Mouse (Mus musculus) kidney, embryonic 16.5 days (tissue): ENCODE data around the gene Ank. TPM values are rescaled to one million over a fixed set of nuclear protein-coding genes. Genes with fewer than 3 reads are reported as not detected.

Experiments used
- ATAC-seq: fragments of 200-750 bp; cut with Nextera tagmentation; 2 replicates; pipeline ENCODE4 v1.8.0; 2017; ENCODE audit warnings: moderate TSS enrichment; ENCODE audit not compliant: low FRiP score, low TSS enrichment
- H3K27ac ChIP-seq: fragments of 300-500 bp; sonication (generic); 2 replicates; pipeline ENCODE4 v1.5.1; 2014; ENCODE audit warnings: low read length
- H3K27me3 ChIP-seq: fragments of 300-500 bp; sonication (generic); 2 replicates; pipeline ENCODE4 v1.6.1; 2014; ENCODE audit warnings: low read length, control low read depth, mixed read lengths; ENCODE audit not compliant: insufficient read depth
- H3K36me3 ChIP-seq: fragments of 300-500 bp; sonication (generic); 2 replicates; pipeline ENCODE4 v1.6.1; 2014; ENCODE audit warnings: low read length, control low read depth, mixed read lengths; ENCODE audit not compliant: insufficient read depth
- H3K4me1 ChIP-seq: fragments of 300-500 bp; sonication (generic); 2 replicates; pipeline ENCODE4 v1.6.1; 2014; ENCODE audit warnings: low read length, control low read depth, mixed read lengths; ENCODE audit not compliant: insufficient read depth
- H3K4me2 ChIP-seq: fragments of 300-500 bp; sonication (generic); replicated peaks from 2 replicates; pipeline ENCODE4 v1.6.1; 2014; ENCODE audit warnings: low read depth, low read length
- H3K4me3 ChIP-seq: fragments of 300-500 bp; sonication (generic); 2 replicates; pipeline ENCODE4 v1.5.1; 2014; ENCODE audit warnings: mild to moderate bottlenecking, low read length
- H3K9ac ChIP-seq: fragments of 300-500 bp; sonication (generic); replicated peaks from 2 replicates; pipeline ENCODE4 v1.6.1; 2014; ENCODE audit warnings: low read length
- H3K9me3 ChIP-seq: fragments of 300-500 bp; sonication (generic); 2 replicates; pipeline ENCODE4 v1.6.1; 2016; ENCODE audit warnings: low read length, control low read depth
- WGBS: fragments of 180-500 bp; shearing (Covaris S2); extraction: QIAGEN DNeasy Blood & Tissue Kit; methylation state at CpG from one replicate; pipeline ENCODE4 v1.1.7; 2014; 5-methylcytosine and 5-hydroxymethylcytosine counted together
- polyA plus RNA-seq: library from polyadenylated mRNA; unstranded; fragments of >200 nt; fragmentation: Nextera tagmentation; extraction: Ambion mirVana; gene quantifications from 2 replicates; pipeline ENCODE4 v1.2.1, GENCODE M21; 2015

Ank gene
- polyA plus RNA-seq, 1 experiment from 2014 or later = 7.2 TPM

GRCm38 (mm10) chr15:27588087-27588826 lies 121.8 kb downstream of the Ank start:
- Histone ChIP-seq H3K9me3 (no peaks in the 10 kb centered on the region), H3K27ac (no peak overlapping the region), H3K4me2 (no peak overlapping the region), H3K4me1 (no peaks in the 10 kb centered on the region), H3K27me3 (no peaks in the 10 kb centered on the region), H3K4me3 (no peak overlapping the region), H3K9ac (no peak overlapping the region), H3K36me3 (peaks cover 18% of the 10 kb centered on the region; the same call in 1 of the 2 replicates)
- WGBS = 84% methylated on average over 14 of the region's 14 CpGs
- ATAC-seq = no peak

DNA sequence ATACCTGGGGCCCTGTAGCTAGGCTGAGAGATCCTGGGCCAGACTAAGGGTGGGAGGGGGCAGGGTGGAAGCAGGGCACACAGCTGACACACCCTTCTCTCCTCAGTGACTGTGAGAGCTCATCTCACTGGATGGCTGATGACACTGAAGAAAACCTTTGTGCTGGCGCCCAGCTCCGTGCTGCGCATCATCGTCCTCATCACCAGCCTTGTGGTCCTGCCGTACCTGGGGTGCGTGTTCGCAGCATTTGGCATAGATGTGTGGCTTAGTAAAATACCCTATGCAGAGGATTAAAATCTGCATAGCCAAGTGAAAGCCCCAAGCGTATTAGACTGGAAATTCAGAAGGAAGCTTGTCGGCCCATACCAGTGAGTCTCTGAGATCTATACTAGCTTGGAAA lies 124.3 kb downstream of the Ank start:
- ATAC-seq = no peak
- Histone ChIP-seq H3K4me1 (no peaks in the 10 kb centered on the region; the same call in 1 of the 2 replicates), H3K4me3 (no peak overlapping the region), H3K9ac (no peak overlapping the region), H3K9me3 (no peaks in the 10 kb centered on the region), H3K27ac (no peak overlapping the region), H3K36me3 (peaks cover 30% of the 10 kb centered on the region), H3K27me3 (no peaks in the 10 kb centered on the region), H3K4me2 (no peak overlapping the region)
- WGBS = 97% methylated on average over 9 of the region's 9 CpGs

DNA sequence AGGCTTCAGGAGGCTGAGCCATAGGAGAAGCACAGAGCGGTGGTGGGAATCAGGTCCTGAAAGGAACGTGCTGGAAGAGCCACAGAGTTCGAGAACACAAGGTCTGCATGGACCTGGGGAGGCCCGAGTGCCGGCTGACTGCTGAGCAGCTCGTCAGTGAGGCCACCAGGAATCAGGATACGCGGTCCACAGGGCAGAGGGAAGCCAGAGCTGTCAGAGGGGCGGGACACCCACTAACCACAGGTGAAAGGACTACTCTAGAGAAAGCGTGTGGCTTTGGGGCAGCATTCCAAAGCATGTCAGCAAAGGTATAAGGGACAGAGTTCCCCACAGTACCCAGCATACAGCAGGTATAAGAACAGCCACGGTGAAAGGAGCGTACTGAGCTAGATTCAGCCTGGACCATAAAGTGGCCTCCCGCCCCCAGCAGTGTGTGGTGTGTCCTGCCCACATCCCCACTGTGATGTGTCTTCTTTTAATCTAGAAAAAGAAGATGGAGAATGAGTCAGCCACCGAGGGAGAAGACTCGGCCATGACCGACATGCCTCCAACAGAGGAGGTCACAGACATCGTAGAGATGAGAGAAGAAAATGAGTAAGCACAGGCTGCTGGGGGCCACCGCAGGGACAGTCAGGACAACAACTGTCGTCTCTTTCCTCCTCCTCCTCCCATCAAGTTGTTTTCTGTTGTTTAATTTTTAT lies 126.3 kb downstream of the Ank start:
- Histone ChIP-seq H3K36me3 (peaks cover 30% of the 10 kb centered on the region), H3K27ac (no peak overlapping the region), H3K9me3 (no peaks in the 10 kb centered on the region), H3K27me3 (no peaks in the 10 kb centered on the region), H3K9ac (no peak overlapping the region), H3K4me2 (no peak overlapping the region), H3K4me3 (no peak overlapping the region), H3K4me1 (no peaks in the 10 kb centered on the region; the same call in 1 of the 2 replicates)
- no peak for ATAC-seq
- 79% methylated on average over 19 of the region's 19 CpGs for WGBS

DNA sequence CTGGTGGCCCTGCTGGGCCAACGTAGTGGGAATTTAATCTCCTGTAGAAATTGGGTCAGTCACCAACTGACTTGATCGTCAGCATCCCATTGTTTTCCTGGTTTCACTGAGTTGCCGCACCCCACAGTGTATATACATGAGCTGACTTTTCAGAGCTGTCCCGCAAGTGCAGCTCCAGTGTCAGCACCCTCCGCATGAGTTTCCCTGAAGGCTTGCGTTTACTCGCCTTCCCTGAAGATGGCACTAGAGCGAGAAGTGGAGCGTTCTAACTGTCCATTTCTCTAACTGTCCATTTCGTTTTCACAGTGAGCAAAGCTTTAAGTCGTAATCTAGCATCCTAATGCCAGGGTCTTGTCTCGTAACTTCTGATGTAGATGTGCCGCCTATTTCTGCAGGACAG lies 127.2 kb downstream of the Ank start:
- H3K27ac ChIP-seq = no peak overlapping the region
- no peaks in the 10 kb centered on the region for H3K9me3 ChIP-seq
- no peak overlapping the region for H3K4me3 ChIP-seq
- H3K4me2 ChIP-seq = no peak overlapping the region
- no peak overlapping the region for H3K9ac ChIP-seq
- 81% methylated on average over 13 of the region's 13 CpGs for WGBS
- peaks cover 30% of the 10 kb centered on the region for H3K36me3 ChIP-seq
- no peaks in the 10 kb centered on the region; the same call in 1 of the 2 replicates for H3K4me1 ChIP-seq
- peak; percentile 16; the same call in 1 of the 2 replicates for ATAC-seq
- no peaks in the 10 kb centered on the region for H3K27me3 ChIP-seq

GRCm38 (mm10) chr15:27594973-27595372 lies 128.5 kb downstream of the Ank start:
- ATAC-seq = peak; percentile 50; the same call in 1 of the 2 replicates
- H3K9me3 ChIP-seq = no peaks in the 10 kb centered on the region
- peak overlapping the region; percentile 28; the same call in 1 of the 2 replicates for H3K27ac ChIP-seq
- no peak overlapping the region for H3K9ac ChIP-seq
- 41% methylated on average over 4 of the region's 4 CpGs for WGBS
- no peak overlapping the region for H3K4me3 ChIP-seq
- no peaks in the 10 kb centered on the region for H3K27me3 ChIP-seq
- H3K4me1 ChIP-seq = no peaks in the 10 kb centered on the region; the same call in 1 of the 2 replicates
- H3K4me2 ChIP-seq = no peak overlapping the region
- H3K36me3 ChIP-seq = peaks cover 35% of the 10 kb centered on the region

- Histone ChIP-seq H3K27ac (no peak overlapping the region), H3K4me2 (no peak overlapping the region), H3K9ac (no peak overlapping the region), H3K4me3 (no peak overlapping the region), H3K4me1 (no peaks in the 10 kb centered on the region; the same call in 1 of the 2 replicates), H3K36me3 (peaks cover 35% of the 10 kb centered on the region), H3K27me3 (no peaks in the 10 kb centered on the region), H3K9me3 (no peaks in the 10 kb centered on the region)
- 58% methylated on average over 8 of the region's 8 CpGs for WGBS
- 0 out of 2 replicates have a peak, but pooled peaks have one; percentile 44 for ATAC-seq
Observed at GRCm38 (mm10) chr15:27595560-27595959, 129.1 kb downstream of the Ank start.

DNA sequence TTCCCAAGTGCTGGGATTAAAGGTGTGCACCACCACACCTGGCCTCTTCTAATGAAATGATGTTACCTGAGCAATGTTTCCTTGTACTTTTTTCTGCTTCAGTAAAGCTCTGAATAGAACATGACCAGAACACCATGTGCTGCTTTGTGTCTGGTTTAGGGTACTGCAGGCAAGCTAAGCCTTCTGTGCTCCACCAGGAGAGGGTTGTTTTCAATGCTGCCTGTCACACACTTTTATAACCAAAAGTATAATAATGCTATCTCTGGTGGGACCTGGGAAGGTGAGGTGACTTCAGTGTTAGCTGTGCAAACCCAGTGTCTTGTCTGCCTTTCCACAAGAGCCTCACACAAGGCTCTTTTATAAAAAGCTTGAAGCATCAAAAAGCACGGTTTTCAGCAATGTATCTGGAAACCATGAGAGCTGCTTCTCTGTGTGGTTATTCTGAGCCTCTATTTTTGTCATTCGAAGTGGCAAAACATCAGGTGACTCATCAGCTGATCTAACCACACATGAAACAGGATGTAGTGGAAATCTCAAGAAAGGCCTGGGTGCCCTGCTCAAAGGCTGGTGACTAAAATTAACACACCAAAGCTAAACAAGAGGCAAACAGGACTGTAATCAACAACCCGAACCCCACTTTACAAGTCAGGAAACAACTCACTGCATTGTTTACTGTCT lies 130.1 kb downstream of the Ank start:
- Histone ChIP-seq H3K4me2 (no peak overlapping the region), H3K36me3 (peaks cover 32% of the 10 kb centered on the region), H3K4me1 (no peaks in the 10 kb centered on the region; the same call in 1 of the 2 replicates), H3K9ac (no peak overlapping the region), H3K27ac (no peak overlapping the region), H3K9me3 (no peaks in the 10 kb centered on the region), H3K4me3 (no peak overlapping the region), H3K27me3 (no peaks in the 10 kb centered on the region)
- no peak for ATAC-seq
- WGBS = 76% methylated on average over 3 of the region's 3 CpGs

DNA sequence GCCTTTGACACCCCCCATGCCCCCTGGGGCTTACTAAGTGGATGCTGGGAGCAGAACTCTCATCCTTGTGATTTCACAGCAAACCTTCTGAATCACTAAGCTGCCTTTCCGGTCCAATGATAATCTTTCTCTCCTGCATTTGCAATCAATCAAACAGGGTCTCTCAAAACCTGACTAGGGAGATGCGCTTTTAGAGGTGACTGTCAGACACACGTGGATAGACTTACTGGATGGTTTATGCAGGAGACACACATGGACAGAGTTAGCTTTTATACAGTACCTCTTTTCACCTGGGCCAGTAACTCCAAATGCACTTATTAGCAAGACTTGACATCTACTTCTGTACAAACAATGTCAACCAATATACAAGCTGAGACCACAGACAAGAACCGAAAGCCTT lies 131.0 kb downstream of the Ank start:
- no peak overlapping the region for H3K4me3 ChIP-seq
- H3K27ac ChIP-seq = no peak overlapping the region
- H3K9ac ChIP-seq = no peak overlapping the region
- 86% methylated on average over 4 of the region's 4 CpGs for WGBS
- no peak overlapping the region for H3K4me2 ChIP-seq
- H3K27me3 ChIP-seq = no peaks in the 10 kb centered on the region
- H3K36me3 ChIP-seq = peaks cover 33% of the 10 kb centered on the region
- no peak for ATAC-seq
- no peaks in the 10 kb centered on the region; the same call in 1 of the 2 replicates for H3K4me1 ChIP-seq
- no peaks in the 10 kb centered on the region for H3K9me3 ChIP-seq

DNA sequence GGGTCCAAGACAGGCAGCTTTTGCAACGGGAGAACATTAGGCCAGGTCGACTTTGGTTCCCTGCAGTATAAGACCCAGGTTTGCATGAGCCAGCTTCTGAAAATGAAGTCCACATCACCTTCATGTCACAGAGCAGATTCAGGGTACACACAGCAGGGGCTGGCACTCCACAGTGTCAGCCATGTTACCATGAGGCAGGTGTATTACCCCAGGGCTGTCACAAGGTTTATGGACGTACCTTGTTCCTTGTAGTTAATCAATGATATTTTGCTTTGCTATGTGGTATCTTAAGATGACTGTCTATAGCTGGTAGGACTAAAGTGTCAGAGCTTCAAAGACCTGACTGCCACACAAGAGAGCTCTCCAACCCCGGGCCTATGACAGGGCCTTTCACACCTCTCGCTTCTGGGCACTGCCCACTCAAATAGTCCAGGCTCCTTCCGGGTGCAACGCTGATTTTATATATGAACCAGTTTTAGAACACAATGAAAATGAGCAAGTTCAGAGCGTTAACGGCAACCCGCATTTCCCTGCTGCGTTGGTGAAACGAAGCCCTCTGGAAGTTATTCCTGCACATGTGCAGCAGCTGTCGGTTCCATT lies 132.4 kb downstream of the Ank start:
- no peaks in the 10 kb centered on the region; the same call in 1 of the 2 replicates for H3K4me1 ChIP-seq
- H3K4me3 ChIP-seq = no peak overlapping the region
- 89% methylated on average over 13 of the region's 13 CpGs for WGBS
- H3K9me3 ChIP-seq = no peaks in the 10 kb centered on the region
- H3K27me3 ChIP-seq = no peaks in the 10 kb centered on the region
- H3K36me3 ChIP-seq = peaks cover 23% of the 10 kb centered on the region
- H3K4me2 ChIP-seq = no peak overlapping the region
- ATAC-seq = no peak
- H3K9ac ChIP-seq = no peak overlapping the region
- no peak overlapping the region for H3K27ac ChIP-seq
